Mouse (Mus musculus) cerebellum, adult 9-11 months (tissue): ENCODE results near the gene Efcab2.
"Not testable (repeated sequence)": the region's sequence is repeated elsewhere in the genome, so short reads cannot be mapped to it uniquely, and the experiment has no call there.

ENCODE experiments used
- DNase-seq: peaks from one replicate; pipeline ENCODE4 v3.0.0; 2022

The Efcab2 gene

DNA sequence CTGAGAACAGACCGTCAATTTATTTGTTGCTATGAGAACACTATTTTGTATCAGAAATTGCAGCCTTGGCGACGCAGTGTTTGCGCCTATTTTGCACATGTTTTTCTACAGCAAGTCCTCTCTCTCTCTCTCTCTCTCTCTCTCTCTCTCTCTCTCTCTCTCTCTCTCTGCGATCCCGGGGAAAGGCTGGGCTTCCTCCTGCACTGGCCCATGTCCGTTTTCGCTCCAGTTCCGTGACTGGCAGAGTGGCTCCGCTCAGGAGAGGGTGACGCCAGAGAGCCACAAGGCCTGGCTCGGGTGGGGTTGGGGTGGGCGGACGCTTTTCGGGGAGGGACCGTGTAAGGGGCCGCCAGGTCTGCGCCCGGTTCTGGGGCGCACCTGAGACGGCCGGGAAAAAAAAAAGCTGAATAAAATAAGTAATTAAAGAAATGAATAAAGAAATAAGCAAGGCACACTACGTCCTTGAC is 407 bp upstream of the Efcab2 start:
- peak; percentile 94 for DNase-seq

DNA sequence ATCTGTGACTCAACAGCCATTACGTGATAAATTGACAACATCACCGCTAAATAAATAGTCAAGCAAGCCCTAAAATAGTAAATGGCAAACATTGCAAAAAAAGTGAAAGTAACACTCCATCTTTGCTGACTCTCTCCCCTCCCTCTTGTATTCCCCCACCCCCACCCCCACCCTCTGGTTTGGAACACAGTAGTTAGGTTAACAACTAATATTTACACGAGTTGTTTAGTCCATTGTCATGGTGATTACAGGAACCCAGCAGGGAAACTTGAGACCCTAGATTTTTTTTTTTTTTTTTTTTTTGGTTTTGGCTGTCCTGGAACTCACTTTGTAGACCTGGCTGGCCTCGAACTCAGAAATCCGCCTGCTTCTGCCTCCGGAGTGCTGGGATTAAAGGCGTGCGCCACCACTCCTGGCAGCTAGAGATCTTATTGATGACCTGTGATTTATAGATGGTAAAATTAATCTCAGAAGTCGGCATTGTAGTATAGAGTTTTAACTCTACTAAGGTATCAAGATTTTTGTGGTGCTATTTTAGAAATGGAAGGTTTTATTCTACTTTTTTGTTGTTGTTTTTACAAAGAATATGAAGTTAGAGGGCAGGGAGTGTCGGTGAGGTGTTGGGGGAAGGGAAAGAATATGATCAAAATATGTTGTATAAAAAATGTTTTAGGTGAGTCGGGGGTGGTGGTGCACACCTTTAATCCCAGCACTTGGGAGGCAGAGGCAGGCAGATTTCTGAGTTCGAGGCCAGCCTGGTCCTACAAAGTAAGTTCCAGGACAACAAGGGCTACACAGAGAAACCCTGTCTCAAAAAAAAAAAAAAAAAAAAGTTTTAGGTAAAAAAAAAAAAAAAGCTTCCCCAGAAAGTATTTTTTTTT is 1.1 kb downstream of the Efcab2 start:
- DNase-seq, result peak; percentile 47

DNA sequence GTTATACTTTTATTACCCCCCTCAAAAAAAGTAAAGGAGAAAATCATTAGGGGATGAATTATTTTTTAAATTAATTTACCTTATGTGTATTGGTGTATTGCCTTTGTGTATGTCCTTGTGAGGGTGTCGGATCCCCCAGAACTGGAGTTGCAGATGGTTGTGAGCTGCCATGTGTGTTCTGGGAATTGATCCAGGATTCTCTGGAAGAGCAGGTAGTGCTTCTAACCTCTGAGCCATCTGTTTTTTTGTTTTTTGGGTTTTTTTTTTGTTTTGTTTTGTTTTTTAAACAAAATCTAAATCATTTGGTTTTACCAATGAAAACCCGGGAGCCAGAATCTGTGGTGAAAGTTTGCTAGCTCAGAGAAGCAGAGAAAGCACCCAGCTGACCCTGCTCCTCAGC is 1.8 kb downstream of the Efcab2 start:
- DNase-seq, result peak; percentile 78

DNA sequence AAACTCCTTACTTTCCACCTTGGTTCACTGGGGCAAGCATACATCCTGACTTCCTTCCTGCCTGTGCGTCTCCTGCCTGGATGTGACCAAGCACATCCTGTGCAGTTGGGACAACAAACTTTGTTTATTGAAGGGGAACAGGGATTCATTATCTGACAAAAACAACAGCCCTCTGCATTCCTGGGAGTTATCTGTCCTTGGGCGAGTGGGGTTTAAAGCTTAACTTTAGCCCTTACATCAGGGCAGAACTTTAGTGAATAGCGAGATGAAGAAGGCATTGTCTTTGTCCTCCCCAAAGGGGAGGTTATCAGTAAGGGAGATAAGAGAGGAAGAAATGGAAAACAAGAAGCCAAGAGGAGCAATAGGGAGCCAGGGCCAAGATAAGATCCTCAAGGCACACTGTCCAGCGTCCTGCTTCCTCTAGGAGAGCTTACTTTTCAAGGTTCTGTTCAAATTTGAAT is 3.0 kb downstream of the Efcab2 start:
- no peak for DNase-seq

DNA sequence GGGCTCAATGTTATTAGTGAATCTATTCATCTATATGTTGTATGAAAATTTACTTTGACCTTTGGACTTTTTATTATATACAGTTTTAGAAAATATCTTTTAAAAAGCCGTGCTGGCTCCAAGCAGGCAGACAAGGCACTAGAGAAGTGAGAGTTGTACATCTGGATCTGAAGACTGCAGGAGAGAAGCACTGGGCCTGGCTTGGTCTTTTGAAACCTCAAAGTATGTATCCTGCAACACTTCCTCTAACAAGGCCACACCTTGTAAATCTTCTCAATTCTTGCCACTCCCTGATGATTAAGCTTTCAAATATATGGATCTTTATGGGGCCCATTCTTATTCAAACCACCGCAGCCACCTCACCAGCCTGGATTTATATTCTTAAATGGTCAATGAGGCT is 7.5 kb downstream of the Efcab2 start:
- DNase-seq, result not testable (repeated sequence)

DNA sequence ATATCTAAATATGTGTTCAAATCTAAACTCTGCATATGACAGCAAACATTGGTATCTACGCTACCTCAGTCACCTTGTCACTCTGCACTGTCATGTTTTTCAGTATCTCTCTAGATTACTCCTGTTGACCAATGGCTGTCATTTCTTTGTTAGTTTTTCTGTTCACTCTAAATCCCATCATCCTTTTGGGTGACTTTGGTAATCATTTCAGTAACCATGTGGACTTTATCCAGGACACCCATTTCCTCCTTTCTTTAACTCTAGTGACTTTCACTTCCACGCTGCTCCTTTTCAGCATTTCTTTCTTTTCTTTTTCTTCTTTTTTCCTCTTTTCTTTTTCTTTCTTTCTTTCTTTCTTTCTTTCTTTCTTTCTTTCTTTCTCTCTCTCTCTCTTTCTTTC is 13.7 kb downstream of the Efcab2 start:
- no peak for DNase-seq

DNA sequence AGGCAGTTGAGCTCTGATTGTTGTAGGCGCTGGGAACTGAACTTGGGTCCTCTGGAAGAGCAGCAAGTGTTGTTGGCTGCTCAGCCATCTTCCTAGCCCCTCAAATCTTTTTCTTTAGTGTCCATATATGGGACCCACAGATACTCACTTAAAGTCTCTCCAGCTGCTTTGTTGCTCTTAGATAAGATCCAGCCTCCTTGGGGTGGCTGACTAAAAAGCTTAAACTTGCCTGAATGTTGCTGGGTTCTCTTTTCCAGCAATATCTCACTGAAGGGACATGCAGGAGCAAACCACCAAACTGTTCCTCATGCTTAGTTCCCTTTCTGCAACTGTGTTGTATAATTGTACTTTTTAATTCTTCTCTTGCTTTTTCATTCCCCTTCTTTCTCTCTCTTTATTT is 17.8 kb downstream of the Efcab2 start:
- DNase-seq, result no peak

DNA sequence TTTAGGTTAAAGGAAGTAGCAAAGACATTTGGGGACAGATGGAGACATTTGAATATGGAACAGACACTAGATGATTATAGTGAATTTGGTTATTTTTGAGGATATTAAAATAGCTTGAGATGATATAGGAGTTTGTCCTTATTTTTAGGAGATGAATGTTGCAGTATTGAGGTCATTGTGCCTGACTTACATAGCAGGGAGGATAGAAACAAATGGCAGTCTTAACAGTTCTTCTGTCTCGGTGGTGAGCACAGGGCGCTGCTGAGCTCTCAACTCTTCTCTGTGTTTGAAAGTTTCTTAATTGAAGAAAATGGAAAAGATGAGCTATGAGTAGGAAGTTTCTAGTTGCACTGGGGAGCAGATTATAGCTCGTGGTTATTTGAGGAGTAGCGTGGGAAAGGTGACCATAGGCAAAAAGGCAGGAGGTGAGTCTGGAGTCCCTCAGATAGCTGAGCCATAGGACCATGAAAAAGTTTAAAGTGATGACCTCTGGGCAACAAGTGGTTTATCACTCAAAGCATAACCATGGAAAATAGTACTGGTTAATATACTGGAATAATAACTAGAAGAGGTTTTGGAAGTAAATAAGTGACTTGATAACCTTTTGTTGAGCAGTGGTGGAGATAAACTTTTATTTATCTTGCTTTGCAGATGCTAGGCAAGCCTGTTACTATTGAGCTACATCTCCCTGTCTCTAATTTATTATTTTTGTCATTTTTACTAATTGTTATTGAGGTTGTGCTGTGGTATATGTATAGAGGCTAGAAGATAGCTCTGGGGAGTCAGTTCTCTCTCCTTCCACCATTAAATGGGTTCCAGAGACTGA is 25.9 kb downstream of the Efcab2 start:
- no peak for DNase-seq

DNA sequence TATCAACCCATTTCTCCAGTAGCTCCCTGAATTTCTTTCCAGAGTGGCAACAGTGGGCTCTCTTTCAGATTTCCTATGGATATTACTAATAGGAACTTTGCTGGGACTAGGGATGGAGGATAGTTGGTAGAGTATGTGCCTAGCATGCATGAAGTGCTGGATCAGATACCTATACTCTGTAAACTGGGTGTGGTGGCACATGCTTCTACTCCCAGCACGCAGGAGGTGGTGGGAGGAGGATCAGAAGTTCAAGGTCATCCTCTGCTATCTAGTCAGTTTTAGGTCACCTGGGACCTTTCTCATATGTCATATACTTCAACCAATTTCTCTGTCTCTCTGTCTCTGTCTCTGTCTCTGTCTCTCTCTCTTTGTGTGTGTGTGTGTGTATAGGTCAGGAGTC is 27.7 kb downstream of the Efcab2 start:
- DNase-seq, result no peak

DNA sequence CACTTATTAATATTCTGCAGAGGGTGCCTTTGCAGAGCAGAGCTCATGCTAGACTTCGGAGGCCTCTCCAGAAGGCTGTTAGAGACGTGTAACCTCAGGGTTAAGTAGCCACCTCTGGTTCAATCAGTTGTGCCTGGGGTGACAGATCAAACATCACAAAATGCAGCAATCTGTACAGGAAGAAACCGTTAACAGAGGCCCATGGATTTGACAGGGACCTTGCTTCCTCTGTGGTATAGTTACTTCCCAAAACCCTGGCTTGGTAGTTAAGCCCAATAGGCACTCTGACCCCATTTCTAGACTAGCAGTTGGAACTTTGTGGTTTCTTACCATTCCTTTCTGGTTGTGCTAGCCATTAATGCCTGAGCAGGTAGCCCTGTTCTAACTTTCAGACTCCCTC is 38.5 kb downstream of the Efcab2 start:
- no peak for DNase-seq

DNA sequence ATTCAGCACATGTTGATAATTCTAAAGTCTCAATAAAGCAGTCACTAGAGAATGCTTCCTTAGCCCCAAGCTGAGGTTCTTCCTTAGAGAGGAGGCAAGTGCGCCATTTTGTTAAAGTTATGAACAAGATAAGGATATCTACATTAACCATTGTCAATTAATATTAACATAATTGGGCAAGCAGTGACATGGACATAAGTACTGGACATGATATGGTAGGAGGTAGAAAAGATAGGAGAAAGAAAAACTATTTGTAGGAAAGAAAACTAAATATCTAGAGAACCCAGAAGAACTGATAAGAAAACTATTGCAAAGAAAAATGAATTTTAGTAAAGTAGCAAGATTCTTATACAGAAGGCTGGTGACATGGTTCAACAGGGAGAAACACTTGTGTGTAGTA is 41.2 kb downstream of the Efcab2 start:
- no peak for DNase-seq

DNA sequence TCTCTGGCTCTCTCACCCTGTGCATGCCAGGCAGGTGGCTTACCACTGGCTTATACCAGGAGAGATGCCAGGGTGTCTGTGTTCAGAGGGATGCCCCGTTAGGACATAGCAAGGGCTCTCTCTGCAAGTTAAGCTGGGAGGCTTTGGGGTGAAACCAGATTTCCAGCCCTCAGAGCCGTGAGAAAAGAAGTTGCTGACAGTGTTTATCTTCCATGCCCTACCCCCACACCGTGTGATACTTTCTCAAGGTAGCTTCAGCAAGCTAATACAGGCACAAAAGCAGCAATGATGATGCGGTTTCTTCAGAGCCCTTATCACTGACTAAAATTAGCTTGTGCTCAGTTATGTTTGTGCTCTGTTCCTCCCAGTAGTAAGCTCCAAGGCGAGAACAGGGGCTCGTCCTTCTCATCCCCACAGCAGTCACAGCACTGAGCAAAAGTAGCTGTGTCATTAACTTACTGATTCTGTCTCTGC is 42.4 kb downstream of the Efcab2 start:
- peak; percentile 52 for DNase-seq

DNA sequence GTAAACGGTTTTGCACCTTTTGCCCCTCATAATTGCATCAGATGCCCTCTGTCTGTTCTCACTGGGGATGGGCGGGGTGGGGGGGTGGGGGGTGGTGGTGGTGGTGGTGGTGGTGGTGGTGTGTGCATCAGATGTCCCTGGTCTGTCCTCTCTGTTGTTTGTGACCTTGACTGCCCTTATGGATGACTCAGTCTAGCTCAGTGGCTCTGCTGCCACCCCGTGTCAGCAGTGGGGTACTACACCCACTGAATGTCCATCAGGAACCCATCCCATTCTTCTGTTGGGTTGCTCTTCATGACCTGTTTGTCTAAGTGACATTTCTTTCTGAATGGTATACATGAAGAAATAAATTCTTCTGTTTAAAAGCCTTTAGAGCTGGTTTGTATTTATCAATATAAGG is 43.3 kb downstream of the Efcab2 start:
- DNase-seq, result peak; percentile 85

DNA sequence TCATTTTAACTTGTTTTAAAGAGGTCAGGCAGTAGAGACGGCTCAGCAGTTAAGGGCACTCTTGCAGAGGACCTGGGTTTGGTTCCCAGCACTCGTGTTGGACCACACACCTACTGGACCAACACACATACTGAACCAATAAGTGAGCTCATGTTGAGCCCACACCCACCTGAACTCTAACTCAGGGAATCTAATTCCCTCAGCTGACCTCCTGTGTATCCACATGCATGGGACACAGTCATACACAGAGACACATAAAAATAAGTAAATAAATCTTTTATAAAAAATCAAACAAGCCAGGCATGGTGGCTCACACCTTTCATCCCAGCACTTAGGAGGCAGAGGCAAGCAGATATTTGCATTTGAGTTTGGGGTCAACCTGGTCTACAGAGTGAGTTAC is 44.0 kb downstream of the Efcab2 start:
- no peak for DNase-seq

DNA sequence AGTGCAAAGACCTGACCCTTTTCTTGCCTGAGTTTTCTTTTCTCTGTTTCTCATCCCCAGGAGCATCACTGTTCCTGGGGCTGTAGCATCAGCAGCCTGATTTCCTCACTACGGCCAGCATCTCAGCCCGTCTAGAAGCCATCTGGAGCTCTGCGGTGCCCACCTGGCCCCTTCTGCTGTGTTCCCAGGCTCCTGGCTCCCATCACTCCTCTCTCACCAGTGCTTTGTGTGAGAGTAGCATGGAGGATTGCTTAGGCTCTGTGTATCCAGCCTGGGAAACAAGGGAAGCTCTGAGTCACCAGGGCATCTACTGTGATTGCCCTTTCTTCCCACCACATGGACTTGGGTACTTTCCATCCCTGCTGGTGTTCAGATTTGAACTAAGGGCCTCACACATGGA is 48.2 kb downstream of the Efcab2 start:
- DNase-seq, result peak; percentile 99

DNA sequence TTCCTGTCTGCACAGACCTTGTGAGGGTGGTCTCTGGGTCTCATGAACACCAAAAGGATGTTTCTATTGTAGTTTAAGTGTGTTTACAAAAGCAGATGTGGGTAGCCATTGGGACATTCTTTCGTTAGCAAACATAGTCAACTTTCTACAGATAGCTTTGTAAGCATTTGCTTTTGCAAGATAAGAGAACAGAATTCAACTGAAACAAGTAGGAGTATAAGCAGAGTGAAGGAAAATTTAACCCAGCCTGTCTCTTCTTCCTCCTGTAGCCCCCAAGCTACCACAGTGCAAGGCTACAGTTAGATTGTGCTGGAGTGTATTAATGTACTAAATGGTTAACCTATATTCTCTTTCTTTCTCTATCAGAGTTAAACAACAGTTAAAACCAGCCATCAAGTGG is 49.2 kb downstream of the Efcab2 start:
- no peak for DNase-seq

DNA sequence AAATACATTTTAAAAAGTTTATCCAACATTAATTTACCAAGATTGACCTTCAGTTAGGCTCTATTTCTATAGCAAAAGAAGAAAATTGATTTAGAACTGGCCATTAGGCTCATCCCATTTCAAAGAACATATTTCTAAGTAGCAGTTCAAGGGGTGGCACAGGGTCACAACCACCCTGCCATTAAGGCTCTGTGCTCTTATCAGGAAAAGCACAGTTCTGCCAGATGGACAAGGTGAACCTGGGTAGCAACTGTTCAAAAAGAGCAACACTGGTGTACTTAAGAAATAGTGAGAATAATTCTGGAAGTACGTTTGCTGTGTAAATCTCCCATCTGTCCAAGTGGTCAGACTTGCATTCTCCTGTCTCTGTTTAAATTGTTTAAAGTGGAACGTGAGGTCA is 52.1 kb downstream of the Efcab2 start:
- DNase-seq, result no peak

DNA sequence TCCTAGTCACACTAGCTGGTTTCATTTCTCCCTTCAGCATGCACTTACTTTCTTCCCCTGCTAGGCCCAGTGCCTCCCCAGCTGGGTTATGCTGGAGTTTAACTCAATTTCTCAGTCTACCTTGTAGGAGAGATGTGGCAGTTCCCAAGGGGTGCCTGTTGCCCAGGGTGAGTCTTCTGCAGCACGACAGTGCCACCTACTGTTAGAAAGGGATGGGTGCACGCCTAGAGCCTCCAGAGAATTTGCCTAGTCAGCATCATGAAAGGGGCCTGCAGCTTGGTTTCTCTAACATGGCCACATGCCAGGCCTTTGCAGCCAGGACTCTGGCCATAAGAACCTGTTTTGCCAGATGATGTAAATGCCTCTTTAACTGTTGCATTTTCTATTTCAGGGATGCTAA is 57.8 kb downstream of the Efcab2 start:
- peak; percentile 89 for DNase-seq

DNA sequence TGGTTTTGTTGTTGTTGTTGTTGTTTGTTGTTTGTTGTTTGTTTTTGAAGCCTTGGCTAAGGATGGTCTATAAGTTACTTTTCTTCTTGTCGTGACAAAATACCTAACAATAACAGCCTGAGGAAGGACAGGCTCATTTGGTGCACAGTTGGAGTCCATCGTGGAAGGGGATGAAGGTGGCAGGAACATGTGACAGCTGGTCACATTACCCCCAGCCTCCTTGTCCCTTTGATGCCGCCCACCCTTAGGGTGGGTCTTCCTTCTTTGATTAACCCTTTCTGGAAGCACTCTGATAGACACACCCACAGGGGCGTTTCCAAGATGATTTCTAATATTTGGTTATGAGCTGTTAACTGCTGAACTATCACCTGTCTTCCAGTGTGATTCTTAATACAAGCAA is 58.3 kb downstream of the Efcab2 start:
- DNase-seq, result no peak

DNA sequence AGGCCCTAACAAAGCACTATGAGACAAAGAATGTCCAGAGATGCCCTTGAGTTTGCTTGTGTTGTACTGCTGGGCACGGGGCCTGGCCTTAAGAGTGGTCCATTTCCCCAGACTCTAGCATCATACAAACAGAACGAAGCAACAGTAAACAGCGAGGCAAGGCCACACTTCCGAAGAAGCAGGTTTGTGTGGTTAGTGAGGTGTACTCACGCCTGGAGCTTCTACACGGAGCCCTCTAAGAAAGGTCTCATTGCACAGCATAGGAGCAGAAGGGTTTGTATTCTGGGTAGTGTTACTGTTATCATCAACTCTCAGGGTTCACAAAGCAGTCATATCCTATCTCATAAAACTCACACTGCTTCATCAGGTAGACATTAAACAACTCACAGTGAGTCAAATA is 61.7 kb downstream of the Efcab2 start:
- DNase-seq, result no peak

DNA sequence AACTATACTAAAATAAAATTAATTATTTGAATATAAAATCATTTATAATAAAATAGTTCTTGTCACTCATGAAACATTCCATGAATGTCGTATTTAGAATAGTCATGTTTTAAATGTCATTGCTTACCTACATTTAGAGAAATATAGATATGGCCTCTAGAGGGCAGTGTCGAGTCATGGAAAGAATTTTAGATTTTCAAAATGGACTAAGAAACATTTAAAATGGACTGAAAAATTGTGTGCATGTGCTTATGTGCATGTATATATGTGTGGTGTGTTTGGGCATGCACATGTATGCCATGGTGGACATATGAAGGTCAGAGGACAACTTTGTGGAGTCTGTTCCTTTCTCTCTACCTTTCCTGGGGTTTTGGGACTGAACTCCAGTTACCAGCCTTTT is 62.4 kb downstream of the Efcab2 start:
- no peak for DNase-seq

DNA sequence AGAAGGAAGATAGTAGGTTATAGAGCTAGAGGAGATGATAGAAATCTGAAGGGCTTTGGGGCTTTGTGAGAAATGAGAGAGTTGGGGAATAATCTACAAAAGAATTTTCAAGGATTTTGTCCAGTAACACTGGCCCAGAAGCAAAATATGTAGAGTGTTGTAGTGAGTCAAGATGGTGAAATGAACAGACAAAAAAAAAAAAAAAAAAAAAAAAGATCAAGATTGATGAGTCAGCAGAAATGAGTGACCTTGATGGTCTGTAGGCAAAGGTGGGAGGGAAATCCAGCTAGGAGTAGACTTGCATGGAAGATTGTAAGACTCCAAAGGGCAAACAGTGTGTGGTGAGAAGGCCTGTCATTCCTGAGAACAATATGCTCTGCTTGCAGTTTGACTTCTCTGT is 78.0 kb downstream of the Efcab2 start:
- no peak for DNase-seq

DNA sequence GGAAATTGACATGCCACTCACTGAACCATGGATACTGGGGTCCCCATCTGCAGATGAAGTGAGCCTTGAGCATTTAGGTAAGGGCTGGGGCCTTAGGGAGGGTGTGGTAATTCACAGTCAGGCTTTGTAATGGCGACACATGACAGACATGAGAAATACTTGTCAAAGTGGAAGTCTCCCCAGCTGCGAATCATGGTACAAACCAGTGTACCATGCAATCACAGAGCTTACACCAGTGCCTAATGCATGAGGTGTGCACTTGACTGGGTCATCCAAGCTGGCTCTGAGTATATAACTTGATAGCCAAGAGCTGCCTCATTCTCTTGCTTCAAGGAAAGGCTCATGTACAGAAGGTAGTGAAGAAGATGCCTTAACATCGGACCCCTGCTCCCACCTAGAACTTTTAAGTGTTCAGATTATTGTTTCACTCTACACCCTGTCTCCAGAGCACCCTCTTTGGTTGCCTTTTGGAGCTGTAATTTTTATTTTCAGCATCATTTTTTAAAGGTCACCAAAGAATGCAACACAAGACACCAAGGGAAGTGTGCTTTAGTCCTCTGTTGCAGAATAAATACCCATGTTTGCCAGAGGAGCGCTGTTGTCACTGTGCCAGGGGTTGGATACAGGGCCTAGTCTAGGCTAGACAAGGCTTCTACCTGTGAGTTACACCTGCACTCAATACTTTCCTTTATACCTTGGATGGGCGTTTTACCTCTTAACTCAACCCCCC is 79.4 kb downstream of the Efcab2 start:
- DNase-seq, result no peak
